Mouse (Mus musculus): ENCODE results near the gene Tmem62. TPM values are rescaled to one million over a fixed set of nuclear protein-coding genes. Genes with fewer than 3 reads are reported as not detected.
"Not testable (repeated sequence)": the region's sequence is repeated elsewhere in the genome, so short reads cannot be mapped to it uniquely, and the experiment has no call there.

Tmem62 gene
- polyA plus RNA-seq, 1 experiment: 1.4 TPM

- Histone ChIP-seq H3K4me3 (replicated peaks) (no peak overlapping the region), H3K9me3 (no peaks in the 10 kb centered on the region), H3K27me3 (replicated peaks) (no peaks in the 10 kb centered on the region), H3K36me3 (replicated peaks; ENCODE audit: low read length) (peaks cover 26% of the 10 kb centered on the region), H3K4me1 (no peaks in the 10 kb centered on the region)
- TF ChIP-seq FLI1 (IDR thresholded peaks at IDR 0.05; ENCODE audit: low read length): no peak
- no peak for TF ChIP-seq GATA1 (IDR thresholded peaks at IDR 0.05; ENCODE audit: borderline replicate concordance, low read length)
These were observed 6.8 kb downstream of the Tmem62 start for GRCm38 (mm10) chr2:120983611-120984010.

- peaks cover 4% of the 10 kb centered on the region; the same call in 1 of the 2 replicates for H3K4me1 ChIP-seq
- H3K27me3 ChIP-seq (replicated peaks): no peaks in the 10 kb centered on the region
- no peaks in the 10 kb centered on the region for H3K9me3 ChIP-seq
- TF ChIP-seq FLI1 (IDR thresholded peaks at IDR 0.05; ENCODE audit: low read length): no peak
- no peak for TF ChIP-seq GATA1 (IDR thresholded peaks at IDR 0.05; ENCODE audit: borderline replicate concordance, low read length)
- H3K4me3 ChIP-seq (replicated peaks): no peak overlapping the region
- peaks cover 27% of the 10 kb centered on the region for H3K36me3 ChIP-seq (replicated peaks; ENCODE audit: low read length)
These were observed 8.4 kb downstream of the Tmem62 start for GRCm38 (mm10) chr2:120985241-120985640.

GRCm38 (mm10) chr2:120991196-120991595 is 14.4 kb downstream of the Tmem62 start:
- Histone ChIP-seq H3K36me3 (replicated peaks; ENCODE audit: low read length) (peaks cover 17% of the 10 kb centered on the region), H3K4me3 (replicated peaks) (no peak overlapping the region), H3K4me1 (peaks cover 4% of the 10 kb centered on the region; the same call in 1 of the 2 replicates), H3K9me3 (no peaks in the 10 kb centered on the region), H3K27me3 (replicated peaks) (no peaks in the 10 kb centered on the region)
- no peak for TF ChIP-seq GATA1 (IDR thresholded peaks at IDR 0.05; ENCODE audit: borderline replicate concordance, low read length)
- no peak for TF ChIP-seq FLI1 (IDR thresholded peaks at IDR 0.05; ENCODE audit: low read length)

- H3K36me3 ChIP-seq (replicated peaks; ENCODE audit: low read length): not testable (repeated sequence)
These were observed 19.8 kb downstream of the Tmem62 start for GRCm38 (mm10) chr2:120996607-120997006.

GRCm38 (mm10) chr2:120998863-120999262 is 22.0 kb downstream of the Tmem62 start:
- Histone ChIP-seq H3K36me3 (replicated peaks; ENCODE audit: low read length) (peaks cover 11% of the 10 kb centered on the region), H3K27me3 (replicated peaks) (no peaks in the 10 kb centered on the region), H3K9me3 (no peaks in the 10 kb centered on the region; the same call in 1 of the 2 replicates), H3K4me3 (replicated peaks) (no peak overlapping the region), H3K4me1 (no peaks in the 10 kb centered on the region)
- no peak for TF ChIP-seq FLI1 (IDR thresholded peaks at IDR 0.05; ENCODE audit: low read length)
- TF ChIP-seq GATA1 (IDR thresholded peaks at IDR 0.05; ENCODE audit: borderline replicate concordance, low read length): no peak

More at GRCm38 (mm10) chr2:120996607-120997006, 19.8 kb downstream of the Tmem62 start:
- not testable (repeated sequence) for H3K4me3 ChIP-seq (replicated peaks); H3K9me3 ChIP-seq; H3K4me1 ChIP-seq; H3K27me3 ChIP-seq (replicated peaks)

GRCm38 (mm10) chr2:121003586-121003985 is 26.8 kb downstream of the Tmem62 start:
- Histone ChIP-seq H3K4me3 (replicated peaks) (no peak overlapping the region), H3K27me3 (replicated peaks) (no peaks in the 10 kb centered on the region), H3K9me3 (no peaks in the 10 kb centered on the region; the same call in 1 of the 2 replicates), H3K4me1 (peaks cover 14% of the 10 kb centered on the region), H3K36me3 (replicated peaks; ENCODE audit: low read length) (peaks cover 11% of the 10 kb centered on the region)
- TF ChIP-seq FLI1 (IDR thresholded peaks at IDR 0.05; ENCODE audit: low read length) (no peak), GATA1 (IDR thresholded peaks at IDR 0.05; ENCODE audit: borderline replicate concordance, low read length) (no peak)

- Histone ChIP-seq H3K27me3 (replicated peaks) (no peaks in the 10 kb centered on the region), H3K4me3 (replicated peaks) (no peak overlapping the region), H3K9me3 (no peaks in the 10 kb centered on the region; the same call in 1 of the 2 replicates), H3K4me1 (peaks cover 19% of the 10 kb centered on the region), H3K36me3 (replicated peaks; ENCODE audit: low read length) (peaks cover 11% of the 10 kb centered on the region)
- no peak for TF ChIP-seq FLI1 (IDR thresholded peaks at IDR 0.05; ENCODE audit: low read length)
- TF ChIP-seq GATA1 (IDR thresholded peaks at IDR 0.05; ENCODE audit: borderline replicate concordance, low read length): no peak
These were observed 27.4 kb downstream of the Tmem62 start for GRCm38 (mm10) chr2:121004018-121004811.

GRCm38 (mm10) chr2:121006986-121007385 is 30.2 kb downstream of the Tmem62 start:
- Histone ChIP-seq H3K27me3 (replicated peaks) (no peaks in the 10 kb centered on the region), H3K9me3 (no peaks in the 10 kb centered on the region; the same call in 1 of the 2 replicates), H3K4me1 (peaks cover 24% of the 10 kb centered on the region), H3K4me3 (replicated peaks) (no peak overlapping the region), H3K36me3 (replicated peaks; ENCODE audit: low read length) (peaks cover 28% of the 10 kb centered on the region)
- no peak for TF ChIP-seq GATA1 (IDR thresholded peaks at IDR 0.05; ENCODE audit: borderline replicate concordance, low read length)
- TF ChIP-seq FLI1 (IDR thresholded peaks at IDR 0.05; ENCODE audit: low read length): no peak

GRCm38 (mm10) chr2:121007925-121008663 is 31.3 kb downstream of the Tmem62 start, which contains the start of gene Ccndbp1:
Ccndbp1 (plus strand) TSS chr2:121008403.
- H3K4me3 ChIP-seq (replicated peaks): peak within 1 kb of the TSS; percentile 98
- H3K4me1 ChIP-seq: peaks cover 24% of the 10 kb centered on the region
- H3K27me3 ChIP-seq (replicated peaks): no peaks in the 10 kb centered on the region
- peaks cover 38% of the 10 kb centered on the region for H3K36me3 ChIP-seq (replicated peaks; ENCODE audit: low read length)
- no peaks in the 10 kb centered on the region; the same call in 1 of the 2 replicates for H3K9me3 ChIP-seq
- no peak for TF ChIP-seq GATA1 (IDR thresholded peaks at IDR 0.05; ENCODE audit: borderline replicate concordance, low read length)
- peak; percentile 78; the same call in 1 of the 2 replicates for TF ChIP-seq FLI1 (IDR thresholded peaks at IDR 0.05; ENCODE audit: low read length)

- H3K27me3 ChIP-seq (replicated peaks): no peaks in the 10 kb centered on the region
- H3K36me3 ChIP-seq (replicated peaks; ENCODE audit: low read length): peaks cover 38% of the 10 kb centered on the region
- H3K4me1 ChIP-seq: peaks cover 24% of the 10 kb centered on the region
- TF ChIP-seq GATA1 (IDR thresholded peaks at IDR 0.05; ENCODE audit: borderline replicate concordance, low read length) (no peak), FLI1 (IDR thresholded peaks at IDR 0.05; ENCODE audit: low read length) (no peak)
- H3K4me3 ChIP-seq (replicated peaks): peak overlapping the region; percentile 98
- H3K9me3 ChIP-seq: no peaks in the 10 kb centered on the region
These were observed 31.8 kb downstream of the Tmem62 start for GRCm38 (mm10) chr2:121008664-121009007.

Measured in megakaryocyte, embryonic 14.5 days (primary cell).